Mouse (Mus musculus) urinary bladder, postnatal 14 days (tissue): ENCODE results near the gene Setd4.

Source experiments
- DNase-seq: peaks from one replicate; pipeline ENCODE4 v3.0.0; 2021; ENCODE audit warnings: low spot score

Gene Setd4

DNA sequence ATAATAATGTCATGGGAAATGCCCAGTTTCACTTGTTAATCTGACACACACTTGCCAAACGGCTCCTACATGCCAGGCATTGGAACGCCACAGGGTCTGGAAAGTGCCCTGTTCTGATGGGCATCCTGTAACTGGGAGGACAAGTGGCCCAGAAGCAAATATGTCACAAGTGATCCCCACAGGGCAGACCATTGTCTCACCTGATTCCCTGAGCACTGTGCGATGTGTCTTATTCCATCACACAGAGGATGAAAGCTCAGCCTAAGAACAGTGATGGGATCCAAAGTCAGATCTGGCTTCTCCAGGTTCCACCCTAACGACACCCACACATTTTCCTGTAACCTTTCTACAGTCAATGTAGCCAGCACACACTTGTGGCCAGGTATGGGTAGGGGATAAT, 58.9 kb downstream of the Setd4 start:
- no peak for DNase-seq

DNA sequence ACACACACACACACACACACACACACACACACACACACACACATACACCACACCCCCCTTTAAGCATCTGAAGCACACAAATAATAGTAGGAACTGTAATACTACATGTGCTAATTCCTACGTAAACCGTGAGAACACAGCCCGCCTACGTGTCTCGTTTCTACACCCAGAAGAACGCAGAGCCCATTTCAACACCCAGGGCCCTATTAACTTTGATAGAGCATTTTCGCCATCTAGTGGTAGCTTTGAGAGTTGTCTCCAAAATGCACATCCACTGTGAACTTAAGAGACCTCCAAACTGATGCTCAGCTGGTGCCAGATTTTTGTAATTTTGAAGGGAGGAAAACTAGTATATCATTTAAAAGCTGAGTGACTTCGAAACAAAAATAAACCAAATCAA, 60.2 kb downstream of the Setd4 start:
- DNase-seq = peak; percentile 65

DNA sequence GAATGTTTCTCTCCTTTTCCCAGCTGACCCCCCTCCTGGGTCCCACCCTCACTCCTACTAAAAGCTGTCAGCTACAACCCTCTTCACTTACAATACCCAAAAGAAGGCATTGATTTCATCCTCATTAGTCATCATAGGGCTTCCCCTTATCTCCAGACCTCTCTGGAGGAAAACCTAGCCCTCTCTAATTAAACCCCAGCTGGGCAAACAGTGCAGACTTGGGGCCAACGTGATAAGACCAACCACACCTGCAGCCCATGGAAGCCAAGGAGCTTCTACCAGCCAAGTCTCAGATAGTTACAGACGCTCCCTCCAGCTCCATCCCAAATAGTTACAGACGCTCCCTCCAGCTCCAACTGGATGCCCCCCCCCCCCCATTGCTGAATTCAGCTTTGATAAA, 64.0 kb downstream of the Setd4 start:
- no peak for DNase-seq

DNA sequence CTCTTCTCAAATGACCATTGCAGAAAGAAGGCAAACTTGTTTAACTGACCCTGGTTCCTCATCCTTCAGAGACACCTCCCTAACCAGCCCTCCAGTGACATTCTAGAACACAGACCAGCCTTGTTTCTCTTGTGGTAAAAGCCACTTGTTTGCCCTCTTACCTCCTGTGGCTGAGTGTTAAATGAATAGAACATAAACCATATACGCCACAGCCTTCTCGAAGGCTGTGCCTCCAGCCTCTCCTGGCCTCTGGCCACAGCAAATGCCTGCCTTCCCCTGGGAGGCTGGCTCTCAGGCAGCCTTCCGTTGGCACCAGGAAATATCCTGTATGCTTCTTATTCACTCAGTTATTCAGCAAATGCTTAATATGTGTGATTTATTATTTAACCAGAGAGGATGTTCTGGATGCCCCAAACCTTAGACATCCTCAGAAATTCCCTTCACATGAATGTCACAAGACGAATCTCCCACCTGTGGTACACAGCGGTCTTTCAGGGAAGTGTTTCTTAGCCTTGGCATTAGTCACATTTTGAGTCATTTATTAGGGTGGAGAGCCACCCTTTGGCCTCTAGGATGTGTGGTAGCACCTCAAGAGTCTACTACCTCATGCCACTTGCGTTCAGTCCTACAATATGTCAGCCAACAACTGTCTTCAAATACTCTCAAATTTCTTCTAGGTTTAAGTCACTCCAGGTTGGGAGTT, 68.6 kb downstream of the Setd4 start:
- DNase-seq = no peak
